In the genomic region with DNA sequence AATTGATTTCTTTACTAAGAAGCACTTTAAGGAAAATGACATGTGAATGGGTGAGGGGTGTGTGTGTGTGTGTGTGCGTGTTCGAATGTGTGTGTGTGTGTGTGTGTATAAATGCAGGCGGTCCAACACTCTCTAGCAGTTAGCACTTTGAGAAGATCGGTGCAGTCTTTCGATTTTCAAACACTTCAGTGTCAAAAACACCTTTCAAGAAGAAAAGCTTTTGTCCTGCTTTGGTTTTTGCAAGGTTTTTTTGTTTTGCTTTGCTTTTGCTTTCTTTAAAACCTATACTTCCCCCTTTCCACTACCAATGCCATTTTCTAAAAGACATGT, we compare ENCODE assay signal across 8 mouse cellular contexts. TPM values are rescaled to one million over a fixed set of nuclear protein-coding genes. Genes with fewer than 3 reads are reported as not detected.
A peak's percentile ranks its signal among the peaks of the same experiment; 100 is the strongest.
DNase-seq lines count a peak whose midpoint lies in the region; ATAC-seq and TF ChIP-seq lines count a peak whose summit lies in the region.

No protein-coding gene starts in this region.

- peak overlapping the region; percentile 63 for H3K4me2 ChIP-seq in embryonic facial prominence, embryonic 11.5 days (ENCODE audit: low read depth, low read length)
- peak overlapping the region; percentile 79 for H3K4me2 ChIP-seq in intestine, postnatal 0 days (replicated peaks; ENCODE audit: low read depth)
- H3K4me2 ChIP-seq in neural tube, embryonic 15.5 days: peak overlapping the region; percentile 89

- peak overlapping the region; percentile 46 for H3K27ac ChIP-seq in liver, adult 2 months (replicated peaks; ENCODE audit: insufficient read depth, low read depth, low read length)
- peak overlapping the region; percentile 95; the same call in 1 of the 2 replicates for H3K27ac ChIP-seq in embryonic facial prominence, embryonic 11.5 days (replicated peaks; ENCODE audit: low read depth, low read length)
- H3K27ac ChIP-seq in intestine, postnatal 0 days (ENCODE audit: low read depth, low read length): peak overlapping the region; percentile 98
- peak overlapping the region; percentile 92 for H3K27ac ChIP-seq in neural tube, embryonic 15.5 days (replicated peaks)

- H3K9ac ChIP-seq in liver, adult 2 months (ENCODE audit: low read depth, low read length): peak overlapping the region; percentile 94
- peak overlapping the region; percentile 89 for H3K9ac ChIP-seq in embryonic facial prominence, embryonic 11.5 days (replicated peaks; ENCODE audit: low read length)
- peak overlapping the region; percentile 96 for H3K9ac ChIP-seq in intestine, postnatal 0 days (ENCODE audit: low read depth, low read length)
- peak overlapping the region; percentile 83 for H3K9ac ChIP-seq in neural tube, embryonic 15.5 days (replicated peaks)

- TF ChIP-seq CTCF in liver, adult 2 months (IDR thresholded peaks at IDR 0.05; ENCODE audit: low read depth, low read length): no peak
- no peak for TF ChIP-seq CTCF in intestine, postnatal 0 days (IDR thresholded peaks at IDR 0.05; ENCODE audit: low read depth)

- no peak for DNase-seq in liver, adult 2 months (ENCODE audit: extremely low read depth, low read depth, low spot score)
- DNase-seq in liver: no peak
- no peak for DNase-seq in embryonic facial prominence, embryonic 11.5 days (ENCODE audit: low spot score)
- no peak for DNase-seq in adrenal gland, adult 8-10 months
- DNase-seq in left cerebral cortex, adult 18-20 months (ENCODE audit: low spot score in 2 of 2): no peak
- no peak for DNase-seq in right cerebral cortex, adult 2 months (ENCODE audit: low spot score in 2 of 2)

- no peak for TF ChIP-seq POLR2A in liver, adult 2 months (IDR thresholded peaks at IDR 0.05; ENCODE audit: extremely low read depth, insufficient read depth, low read length)

- no peaks in the 10 kb centered on the region for H3K9me3 ChIP-seq in embryonic facial prominence, embryonic 11.5 days (replicated peaks; ENCODE audit: control insufficient read depth, low read length)
- no peaks in the 10 kb centered on the region for H3K9me3 ChIP-seq in intestine, postnatal 0 days (ENCODE audit: control insufficient read depth)
- H3K9me3 ChIP-seq in neural tube, embryonic 15.5 days (replicated peaks): no peaks in the 10 kb centered on the region

- peaks cover 31% of the 10 kb centered on the region for H3K36me3 ChIP-seq in liver, adult 2 months (ENCODE audit: control insufficient read depth, insufficient read depth, low read length)
- no peaks in the 10 kb centered on the region for H3K36me3 ChIP-seq in embryonic facial prominence, embryonic 11.5 days (replicated peaks; ENCODE audit: control insufficient read depth, insufficient read depth, low read depth, low read length)
- H3K36me3 ChIP-seq in intestine, postnatal 0 days (ENCODE audit: control insufficient read depth, insufficient read depth): peaks cover 22% of the 10 kb centered on the region
- peaks cover 29% of the 10 kb centered on the region for H3K36me3 ChIP-seq in neural tube, embryonic 15.5 days

- no peaks in the 10 kb centered on the region for H3K27me3 ChIP-seq in liver, adult 2 months (ENCODE audit: control insufficient read depth, insufficient read depth, low read length)
- no peaks in the 10 kb centered on the region for H3K27me3 ChIP-seq in embryonic facial prominence, embryonic 11.5 days (ENCODE audit: control insufficient read depth, insufficient read depth, low read length)
- no peaks in the 10 kb centered on the region for H3K27me3 ChIP-seq in intestine, postnatal 0 days (replicated peaks; ENCODE audit: control insufficient read depth, insufficient read depth, low read length)
- no peaks in the 10 kb centered on the region for H3K27me3 ChIP-seq in neural tube, embryonic 15.5 days (replicated peaks)

- peaks cover 6% of the 10 kb centered on the region; the same call in 1 of the 2 replicates for H3K4me1 ChIP-seq in liver, adult 2 months (ENCODE audit: control insufficient read depth, insufficient read depth, low read length)
- H3K4me1 ChIP-seq in embryonic facial prominence, embryonic 11.5 days (ENCODE audit: control insufficient read depth, insufficient read depth, low read length): no peaks in the 10 kb centered on the region; the same call in 1 of the 2 replicates
- no peaks in the 10 kb centered on the region for H3K4me1 ChIP-seq in intestine, postnatal 0 days (replicated peaks; ENCODE audit: control insufficient read depth, insufficient read depth, low read length)
- H3K4me1 ChIP-seq in neural tube, embryonic 15.5 days: peaks cover 22% of the 10 kb centered on the region

- ATAC-seq in embryonic facial prominence, embryonic 11.5 days (replicated peaks; ENCODE audit: insufficient number of reproducible peaks, low FRiP score, low TSS enrichment, low read depth): no peak
- ATAC-seq in intestine, postnatal 0 days: no peak
- ATAC-seq in neural tube, embryonic 15.5 days (ENCODE audit: low FRiP score): no peak

- peak overlapping the region; percentile 87 for H3K4me3 ChIP-seq in liver, adult 2 months (ENCODE audit: insufficient read depth, low read depth, low read length)
- peak overlapping the region; percentile 97 for H3K4me3 ChIP-seq in embryonic facial prominence, embryonic 11.5 days (ENCODE audit: low read depth, low read length)
- H3K4me3 ChIP-seq in intestine, postnatal 0 days (ENCODE audit: low read depth, low read length): peak overlapping the region; percentile 98
- H3K4me3 ChIP-seq in neural tube, embryonic 15.5 days (replicated peaks): peak overlapping the region; percentile 99

- WGBS in liver, adult 2 months: 0% methylated on average over 5 of the region's 5 CpGs
- WGBS in embryonic facial prominence, embryonic 11.5 days: 16% methylated on average over 5 of the region's 5 CpGs
- WGBS in intestine, postnatal 0 days: 4% methylated on average over 5 of the region's 5 CpGs
- WGBS in neural tube, embryonic 15.5 days: 19% methylated on average over 5 of the region's 5 CpGs

- H3K79me2 ChIP-seq in liver, adult 2 months (ENCODE audit: control insufficient read depth, insufficient read depth, low read length): peaks cover 25% of the 10 kb centered on the region

RNA-seq across cellular contexts. Expression of a gene that starts 1.4 kb away (rescaled TPM):
- 6.6 and 6.8 TPM in 2 replicates for total RNA-seq in liver, adult 2 months (2014; rRNA removed)
- 1.3 TPM in 2 replicates for polyA plus RNA-seq in liver, adult 2 months (2012; rRNA removed)
- polyA plus RNA-seq in embryonic facial prominence, embryonic 11.5 days (2014; fragmentation: Nextera tagmentation; extraction: Ambion mirVana): 30.3 and 33.9 TPM in 2 replicates
- polyA plus RNA-seq in intestine, postnatal 0 days (2015; fragmentation: Nextera tagmentation; extraction: Ambion mirVana): 23.2 and 27.4 TPM in 2 replicates
- 43.1 and 43.9 TPM in 2 replicates for polyA plus RNA-seq in neural tube, embryonic 15.5 days (2015; fragmentation: Nextera tagmentation; extraction: Ambion mirVana)
- 10 to 100 TPM; 20.6 to 32.2 (median 23.4) TPM for total RNA-seq in adrenal gland, adult 8-10 months (2022)
- 10 to 100 TPM; 37.2 to 38.9 TPM for total RNA-seq in left cerebral cortex, adult 18-20 months (2021)

RNA-seq across cellular contexts. Expression of a gene that starts 42.8 kb away (rescaled TPM):
- total RNA-seq in liver, adult 2 months (2014; rRNA removed): 204 and 240 TPM in 2 replicates
- polyA plus RNA-seq in liver, adult 2 months (2012; rRNA removed): 27.7 and 28.9 TPM in 2 replicates
- 743 and 805 TPM in 2 replicates for polyA plus RNA-seq in embryonic facial prominence, embryonic 11.5 days (2014; fragmentation: Nextera tagmentation; extraction: Ambion mirVana)
- polyA plus RNA-seq in intestine, postnatal 0 days (2015; fragmentation: Nextera tagmentation; extraction: Ambion mirVana): 365 and 387 TPM in 2 replicates
- 522 and 529 TPM in 2 replicates for polyA plus RNA-seq in neural tube, embryonic 15.5 days (2015; fragmentation: Nextera tagmentation; extraction: Ambion mirVana)
- total RNA-seq in adrenal gland, adult 8-10 months (2022): 100 to 1,000 TPM; 310 to 386 (median 323) TPM
- 100 to 1,000 TPM; 177 to 197 TPM for total RNA-seq in left cerebral cortex, adult 18-20 months (2021)

Comparison
In these comparisons a context has a peak if more than half of its experiments do, and no peak if none do; other contexts are left out.
1. H3K27ac ChIP-seq: peak in every context shown above with its lines; median percentile 98 in intestine, postnatal 0 days; 95 in embryonic facial prominence, embryonic 11.5 days; 92 in neural tube, embryonic 15.5 days; 46 in liver, adult 2 months.
2. RNA of a gene that starts 1.4 kb away (polyA plus RNA-seq): 43.1 to 43.9 TPM in neural tube, embryonic 15.5 days, 30.3 to 33.9 TPM in embryonic facial prominence, embryonic 11.5 days and 23.2 to 27.4 TPM in intestine, postnatal 0 days; 1.3 TPM in liver, adult 2 months; every median in the first group is over 10 times any median in the second.
3. RNA of a gene that starts 42.8 kb away (polyA plus RNA-seq): 743 to 805 TPM in embryonic facial prominence, embryonic 11.5 days, 522 to 529 TPM in neural tube, embryonic 15.5 days and 365 to 387 TPM in intestine, postnatal 0 days; 27.7 to 28.9 TPM in liver, adult 2 months; every median in the first group is over 10 times any median in the second.
4. Peak in every context shown above with its lines, with median percentiles within 50 percentile points of each other: H3K4me3 ChIP-seq, H3K9ac ChIP-seq and H3K4me2 ChIP-seq.